Mouse (Mus musculus): ENCODE results near the gene Zdhhc21. TPM values are rescaled to one million over a fixed set of nuclear protein-coding genes. Genes with fewer than 3 reads are reported as not detected.
A peak's percentile ranks its signal among the peaks of the same experiment; 100 is the strongest.

Zdhhc21 gene
- polyA plus RNA-seq, 1 experiment: 3.9 TPM

DNA sequence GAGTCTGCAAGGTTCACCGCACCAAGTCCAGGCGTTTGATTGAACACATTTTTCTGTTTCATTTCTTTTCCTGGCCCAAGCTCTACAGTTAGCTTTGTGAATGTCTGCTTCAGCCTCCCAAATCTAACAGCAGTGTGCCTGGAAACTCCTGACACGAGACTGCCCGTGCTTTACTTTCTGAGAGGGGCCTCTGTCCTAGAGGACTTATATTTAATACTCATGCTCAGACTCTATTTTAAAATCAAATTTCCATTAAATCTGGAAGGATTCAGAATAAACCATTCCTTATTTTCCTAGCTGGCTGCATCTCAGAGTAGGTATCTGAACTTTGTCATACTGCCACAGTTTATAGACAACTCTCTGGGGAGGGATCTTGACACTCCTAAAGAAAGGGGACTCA lies 30.8 kb upstream of the Zdhhc21 start:
- no peaks in the 10 kb centered on the region for H3K27me3 ChIP-seq (ENCODE audit: control insufficient read depth, insufficient read depth, insufficient read length)
- no peak overlapping the region for H3K4me3 ChIP-seq (ENCODE audit: insufficient read depth, poor library complexity, severe bottlenecking)
- no peak overlapping the region for H3ac ChIP-seq (ENCODE audit: control insufficient read depth, insufficient read length, low read depth)
- no peaks in the 10 kb centered on the region for H3K79me2 ChIP-seq (ENCODE audit: control insufficient read depth, insufficient read depth)
- TF ChIP-seq MAX (IDR thresholded peaks at IDR 0.05): no peak
- TF ChIP-seq CEBPB (IDR thresholded peaks at IDR 0.05; ENCODE audit: low read depth): no peak
- TF ChIP-seq FOSL1 (IDR thresholded peaks at IDR 0.05; ENCODE audit: insufficient read depth, low read length, poor library complexity, severe bottlenecking): no peak
- TF ChIP-seq MYOG (IDR thresholded peaks at IDR 0.05; ENCODE audit: control insufficient read depth, extremely low read depth, insufficient read length): no peak
- TF ChIP-seq MYOD1 (IDR thresholded peaks at IDR 0.05; ENCODE audit: control insufficient read depth, insufficient read length, low read depth): no peak
- no peak for TF ChIP-seq USF1 (IDR thresholded peaks at IDR 0.05; ENCODE audit: low read depth)
- no peak for TF ChIP-seq CTCF (IDR thresholded peaks at IDR 0.05; ENCODE audit: control insufficient read depth, insufficient read depth, insufficient read length)
- no peaks in the 10 kb centered on the region for H3K36me3 ChIP-seq (ENCODE audit: control insufficient read depth, insufficient read depth)
- H3K79me3 ChIP-seq (ENCODE audit: low read depth): no peaks in the 10 kb centered on the region

DNA sequence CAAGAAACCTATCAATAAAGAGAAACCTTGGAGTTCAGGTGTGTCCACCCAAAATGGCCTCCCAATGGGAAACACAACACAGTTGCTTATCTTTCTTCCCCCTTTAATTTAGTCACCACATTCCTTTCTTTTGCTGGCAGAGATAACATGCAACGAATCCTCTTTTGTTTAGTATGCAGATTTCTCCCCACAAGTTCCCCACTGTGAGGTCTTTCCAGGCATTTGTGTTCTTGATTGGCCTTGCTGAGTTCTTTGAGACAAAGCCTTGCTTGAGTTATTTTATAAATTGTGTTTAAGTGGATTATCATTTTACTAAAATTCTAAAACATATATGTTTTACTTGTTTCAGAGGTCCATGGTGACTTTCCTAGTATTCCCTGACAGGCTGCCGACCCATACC lies 26.4 kb upstream of the Zdhhc21 start:
- no peaks in the 10 kb centered on the region for H3K79me2 ChIP-seq (ENCODE audit: control insufficient read depth, insufficient read depth)
- H3K36me3 ChIP-seq (ENCODE audit: control insufficient read depth, insufficient read depth): no peaks in the 10 kb centered on the region
- H3K79me3 ChIP-seq (ENCODE audit: low read depth): no peaks in the 10 kb centered on the region
- TF ChIP-seq MAX (IDR thresholded peaks at IDR 0.05) (no peak), FOSL1 (IDR thresholded peaks at IDR 0.05; ENCODE audit: insufficient read depth, low read length, poor library complexity, severe bottlenecking) (no peak), USF1 (IDR thresholded peaks at IDR 0.05; ENCODE audit: low read depth) (no peak)
- no peak overlapping the region for H3K4me3 ChIP-seq (ENCODE audit: insufficient read depth, poor library complexity, severe bottlenecking)
- no peak overlapping the region for H3ac ChIP-seq (ENCODE audit: control insufficient read depth, insufficient read length, low read depth)
- no peaks in the 10 kb centered on the region for H3K27me3 ChIP-seq (ENCODE audit: control insufficient read depth, insufficient read depth, insufficient read length)

DNA sequence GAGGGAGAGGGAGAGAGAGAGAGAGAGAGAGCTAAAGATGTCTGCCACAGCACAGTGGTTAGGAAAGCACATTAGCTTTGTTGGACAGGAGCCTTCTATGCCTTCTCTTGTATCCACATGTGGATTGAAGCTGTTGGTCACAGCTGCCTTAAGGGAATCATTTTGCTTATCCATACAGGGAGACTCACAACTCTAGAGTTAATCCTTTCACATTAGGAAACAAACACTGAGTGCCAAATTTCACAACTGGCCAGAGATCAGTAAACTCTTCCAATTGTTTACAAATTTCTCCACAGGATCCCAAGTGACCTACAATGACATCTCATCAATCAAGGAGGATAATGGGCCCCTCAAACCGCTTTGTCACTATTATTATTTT lies 25.8 kb upstream of the Zdhhc21 start:
- Histone ChIP-seq H3K79me2 (ENCODE audit: control insufficient read depth, insufficient read depth) (no peaks in the 10 kb centered on the region), H3ac (ENCODE audit: control insufficient read depth, insufficient read length, low read depth) (no peak overlapping the region), H3K36me3 (ENCODE audit: control insufficient read depth, insufficient read depth) (no peaks in the 10 kb centered on the region), H3K4me3 (ENCODE audit: insufficient read depth, poor library complexity, severe bottlenecking) (no peak overlapping the region), H3K27me3 (ENCODE audit: control insufficient read depth, insufficient read depth, insufficient read length) (no peaks in the 10 kb centered on the region), H3K79me3 (ENCODE audit: low read depth) (no peaks in the 10 kb centered on the region)
- no peak for TF ChIP-seq USF1 (IDR thresholded peaks at IDR 0.05; ENCODE audit: low read depth)
- no peak for TF ChIP-seq CTCF (IDR thresholded peaks at IDR 0.05; ENCODE audit: control insufficient read depth, insufficient read depth, insufficient read length)
- no peak for TF ChIP-seq MAX (IDR thresholded peaks at IDR 0.05)
- no peak for TF ChIP-seq CEBPB (IDR thresholded peaks at IDR 0.05; ENCODE audit: low read depth)
- no peak for TF ChIP-seq FOSL1 (IDR thresholded peaks at IDR 0.05; ENCODE audit: insufficient read depth, low read length, poor library complexity, severe bottlenecking)
- TF ChIP-seq MYOD1 (IDR thresholded peaks at IDR 0.05; ENCODE audit: control insufficient read depth, insufficient read length, low read depth): no peak
- TF ChIP-seq MYOG (IDR thresholded peaks at IDR 0.05; ENCODE audit: control insufficient read depth, extremely low read depth, insufficient read length): no peak

DNA sequence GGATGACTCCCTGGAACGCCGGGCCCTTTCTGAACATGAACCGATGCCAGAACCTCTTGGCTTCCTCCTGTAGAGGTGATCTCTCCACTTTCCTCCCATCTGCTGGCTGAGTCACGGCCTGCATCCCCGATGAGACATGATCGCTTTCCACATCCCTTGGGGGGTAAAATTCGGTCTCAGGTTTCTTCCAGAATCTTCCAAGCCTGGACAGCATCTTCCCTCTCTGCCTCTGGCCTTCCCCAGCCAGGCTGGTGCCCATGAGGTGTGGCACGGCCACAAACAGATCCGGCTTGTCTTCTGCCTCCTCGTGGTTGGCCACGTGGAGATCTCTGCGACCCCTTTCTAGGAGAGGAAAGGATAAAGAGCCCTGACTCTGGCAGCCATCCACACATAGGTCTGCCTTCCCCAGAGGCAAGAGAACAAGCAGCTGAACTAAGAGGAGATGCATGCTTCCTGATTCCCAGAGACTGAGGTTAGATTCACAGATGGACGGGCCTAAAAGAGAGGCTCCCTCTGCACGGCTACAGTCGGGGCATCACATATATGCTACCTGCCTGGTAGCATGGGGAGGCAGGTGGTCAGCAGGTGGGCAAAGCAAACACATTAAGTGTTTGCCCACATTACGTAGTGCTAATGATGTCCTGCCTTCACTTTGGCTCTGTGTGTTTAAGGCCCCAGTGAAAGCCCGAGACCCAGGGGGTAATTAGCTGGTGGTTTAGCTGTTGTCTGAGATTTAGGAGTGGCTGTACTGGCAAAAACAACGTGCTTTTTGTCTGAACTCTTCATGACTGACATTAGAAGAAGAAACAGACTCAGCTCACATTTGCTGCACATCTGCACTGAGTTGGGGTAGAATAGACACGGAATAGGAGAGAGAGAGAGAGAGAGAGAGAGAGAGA lies 25.1 kb upstream of the Zdhhc21 start, which contains the start of gene Cer1:
Gene Cer1, minus strand, starts transcription at position 513 of the 899 bp plus-strand sequence.
- no peaks in the 10 kb centered on the region for H3K27me3 ChIP-seq (ENCODE audit: control insufficient read depth, insufficient read depth, insufficient read length)
- H3K79me2 ChIP-seq (ENCODE audit: control insufficient read depth, insufficient read depth): no peaks in the 10 kb centered on the region
- no peaks in the 10 kb centered on the region for H3K79me3 ChIP-seq (ENCODE audit: low read depth)
- no peak within 1 kb of the TSS for H3ac ChIP-seq (ENCODE audit: control insufficient read depth, insufficient read length, low read depth)
- TF ChIP-seq CTCF (IDR thresholded peaks at IDR 0.05; ENCODE audit: control insufficient read depth, insufficient read depth, insufficient read length) (no peak), MAX (IDR thresholded peaks at IDR 0.05) (peak; percentile 36)
- no peak within 1 kb of the TSS for H3K4me3 ChIP-seq (ENCODE audit: insufficient read depth, poor library complexity, severe bottlenecking)
- no peaks in the 10 kb centered on the region for H3K36me3 ChIP-seq (ENCODE audit: control insufficient read depth, insufficient read depth)

DNA sequence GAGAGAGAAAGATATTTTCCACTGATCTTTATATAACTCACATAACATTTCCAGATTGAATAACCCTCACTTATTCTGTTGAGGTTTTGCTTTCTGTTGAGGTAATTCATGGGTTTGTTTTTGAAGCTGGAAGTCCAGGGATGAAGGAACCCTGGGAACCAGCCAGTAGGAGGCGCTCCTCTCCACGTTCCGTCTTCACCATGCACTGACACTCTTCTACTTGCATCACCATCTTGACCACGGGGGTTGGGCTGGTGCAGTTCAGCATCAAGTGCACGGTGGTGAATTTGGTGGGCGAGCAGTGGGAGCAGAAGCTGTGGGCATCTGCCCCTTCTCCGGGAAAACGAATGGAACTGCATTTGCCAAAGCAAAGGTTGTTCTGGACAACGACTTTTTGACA lies 22.7 kb upstream of the Zdhhc21 start:
- Histone ChIP-seq H3K4me3 (ENCODE audit: insufficient read depth, poor library complexity, severe bottlenecking) (no peak overlapping the region), H3K79me3 (ENCODE audit: low read depth) (no peaks in the 10 kb centered on the region)

DNA sequence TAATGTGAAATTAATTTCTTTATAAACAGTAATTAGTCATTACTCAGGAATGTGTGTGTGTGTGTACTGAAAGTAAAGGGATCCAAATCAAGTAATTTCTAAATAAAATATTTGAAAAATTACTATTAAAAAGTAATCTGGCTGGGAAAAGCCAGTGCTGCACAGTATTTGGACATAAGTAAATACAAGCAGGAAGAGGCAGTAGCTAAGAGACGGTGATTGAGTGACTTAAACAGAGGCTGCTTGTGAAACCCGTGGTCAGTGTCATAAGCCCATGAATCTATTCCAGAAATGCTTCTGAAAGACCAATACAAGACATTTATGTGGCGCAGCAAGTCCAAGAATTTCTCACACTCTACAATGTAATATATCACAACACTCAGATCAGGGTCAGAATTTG lies 21.6 kb upstream of the Zdhhc21 start:
- no peak overlapping the region for H3K4me3 ChIP-seq (ENCODE audit: insufficient read depth, poor library complexity, severe bottlenecking)
- H3ac ChIP-seq (ENCODE audit: control insufficient read depth, insufficient read length, low read depth): no peak overlapping the region
- no peaks in the 10 kb centered on the region for H3K27me3 ChIP-seq (ENCODE audit: control insufficient read depth, insufficient read depth, insufficient read length)
- no peak for TF ChIP-seq MYOG (IDR thresholded peaks at IDR 0.05; ENCODE audit: control insufficient read depth, extremely low read depth, insufficient read length)
- no peaks in the 10 kb centered on the region for H3K79me3 ChIP-seq (ENCODE audit: low read depth)
- no peaks in the 10 kb centered on the region for H3K79me2 ChIP-seq (ENCODE audit: control insufficient read depth, insufficient read depth)
- H3K36me3 ChIP-seq (ENCODE audit: control insufficient read depth, insufficient read depth): no peaks in the 10 kb centered on the region

More for the DNA sequence above, 22.7 kb upstream of the Zdhhc21 start:
- no peak overlapping the region for H3ac ChIP-seq (ENCODE audit: control insufficient read depth, insufficient read length, low read depth)
- no peaks in the 10 kb centered on the region for H3K79me2 ChIP-seq (ENCODE audit: control insufficient read depth, insufficient read depth)
- TF ChIP-seq USF1 (IDR thresholded peaks at IDR 0.05; ENCODE audit: low read depth) (no peak), MYOD1 (IDR thresholded peaks at IDR 0.05; ENCODE audit: control insufficient read depth, insufficient read length, low read depth) (no peak), CTCF (IDR thresholded peaks at IDR 0.05; ENCODE audit: control insufficient read depth, insufficient read depth, insufficient read length) (no peak)
- no peaks in the 10 kb centered on the region for H3K36me3 ChIP-seq (ENCODE audit: control insufficient read depth, insufficient read depth)
- H3K27me3 ChIP-seq (ENCODE audit: control insufficient read depth, insufficient read depth, insufficient read length): no peaks in the 10 kb centered on the region

Data from C2C12 (cell line).